Mouse (Mus musculus) limb, embryonic 12.5 days (tissue): Measurements from ENCODE around the gene Ppcs. TPM values are rescaled to one million over a fixed set of nuclear protein-coding genes. Genes with fewer than 3 reads are reported as not detected.

Experiments
- ATAC-seq: fragments of 200-750 bp; cut with Nextera tagmentation; 2 replicates; pipeline ENCODE4 v1.8.0; 2017; ENCODE audit warnings: low read depth, moderate TSS enrichment; ENCODE audit not compliant: insufficient number of reproducible peaks, insufficient read depth, low FRiP score, low TSS enrichment
- H3K27ac ChIP-seq: fragments of 300-500 bp; sonication (generic); 2 replicates; pipeline ENCODE4 v1.5.1; 2016; ENCODE audit warnings: mild to moderate bottlenecking, moderate library complexity
- H3K27me3 ChIP-seq: fragments of 300-500 bp; sonication (generic); 2 replicates; pipeline ENCODE4 v1.6.1; 2016; ENCODE audit warnings: mild to moderate bottlenecking, moderate library complexity
- H3K36me3 ChIP-seq: fragments of 300-500 bp; sonication (generic); 2 replicates; pipeline ENCODE4 v1.6.1; 2016; ENCODE audit warnings: mild to moderate bottlenecking, moderate library complexity
- H3K4me1 ChIP-seq: fragments of 300-500 bp; sonication (generic); replicated peaks from 2 replicates; pipeline ENCODE4 v1.6.1; 2016
- H3K4me2 ChIP-seq: fragments of 300-500 bp; sonication (generic); 2 replicates; pipeline ENCODE4 v1.6.1; 2016; ENCODE audit warnings: mild to moderate bottlenecking, moderate library complexity
- H3K4me3 ChIP-seq: fragments of 300-500 bp; sonication (generic); replicated peaks from 2 replicates; pipeline ENCODE4 v1.5.1; 2016; ENCODE audit warnings: mild to moderate bottlenecking
- H3K9ac ChIP-seq: fragments of 300-500 bp; sonication (generic); replicated peaks from 2 replicates; pipeline ENCODE4 v1.6.1; 2016; ENCODE audit warnings: mild to moderate bottlenecking, moderate library complexity
- H3K9me3 ChIP-seq: fragments of 300-500 bp; sonication (generic); 2 replicates; pipeline ENCODE4 v1.6.1; 2016; ENCODE audit warnings: mild to moderate bottlenecking, moderate library complexity
- WGBS: fragments of 180-500 bp; shearing (Covaris S2); methylation state at CpG from one replicate; pipeline ENCODE4 v1.1.7; 2016; 5-methylcytosine and 5-hydroxymethylcytosine counted together
- polyA plus RNA-seq: library from polyadenylated mRNA; unstranded; fragments of >200 nt; fragmentation: Nextera tagmentation; extraction: Ambion mirVana; gene quantifications from 2 replicates; pipeline ENCODE4 v1.2.1, GENCODE M21; 2016

Ppcs gene
- polyA plus RNA-seq: 34.2 and 36.3 TPM in 2 replicates

GRCm38 (mm10) chr4:119422294-119422964 is at the start of gene Ppcs, which contains the start of gene Zmynd12:
TSS of gene Ppcs (minus strand) at chr4:119422420.
TSS of gene Zmynd12 (plus strand) at chr4:119422814.
- peaks cover 14% of the 10 kb centered on the region for H3K36me3 ChIP-seq
- H3K9ac ChIP-seq: peak within 1 kb of the TSS; percentile 83
- peak within 1 kb of the TSS; percentile 72 for H3K4me3 ChIP-seq
- no peaks in the 10 kb centered on the region for H3K27me3 ChIP-seq
- H3K27ac ChIP-seq: peak within 1 kb of the TSS; percentile 89
- H3K4me2 ChIP-seq: peak within 1 kb of the TSS; percentile 82
- no peaks in the 10 kb centered on the region for H3K9me3 ChIP-seq
- peaks cover 20% of the 10 kb centered on the region for H3K4me1 ChIP-seq
- under 1% methylated on average over 52 of the region's 52 CpGs for WGBS
- ATAC-seq: peak; percentile 92

GRCm38 (mm10) chr4:119467720-119468380 is 45.6 kb upstream of the Ppcs start:
- Histone ChIP-seq H3K9me3 (no peaks in the 10 kb centered on the region), H3K36me3 (no peaks in the 10 kb centered on the region), H3K9ac (no peak overlapping the region), H3K4me1 (peaks cover 14% of the 10 kb centered on the region), H3K4me3 (no peak overlapping the region), H3K27me3 (peaks cover 4% of the 10 kb centered on the region; the same call in 1 of the 2 replicates), H3K27ac (no peak overlapping the region), H3K4me2 (no peak overlapping the region)
- WGBS: 83% methylated on average over 16 of the region's 16 CpGs
- ATAC-seq: no peak

- Histone ChIP-seq H3K4me3 (no peak overlapping the region), H3K9ac (no peak overlapping the region), H3K4me1 (peaks cover 25% of the 10 kb centered on the region), H3K4me2 (no peak overlapping the region), H3K27ac (no peak overlapping the region), H3K27me3 (peaks cover 4% of the 10 kb centered on the region; the same call in 1 of the 2 replicates), H3K9me3 (no peaks in the 10 kb centered on the region), H3K36me3 (no peaks in the 10 kb centered on the region)
- WGBS: 83% methylated on average over 5 of the region's 5 CpGs
- no peak for ATAC-seq
These were observed 43.6 kb upstream of the Ppcs start for GRCm38 (mm10) chr4:119465841-119466240.

- ATAC-seq: no peak
These were observed 41.7 kb upstream of the Ppcs start for GRCm38 (mm10) chr4:119463756-119464419.

GRCm38 (mm10) chr4:119462858-119463755 is 40.9 kb upstream of the Ppcs start:
- H3K27me3 ChIP-seq: peaks cover 4% of the 10 kb centered on the region; the same call in 1 of the 2 replicates
- ATAC-seq: peak; percentile 52; the same call in 1 of the 2 replicates
- H3K4me3 ChIP-seq: no peak overlapping the region
- no peaks in the 10 kb centered on the region for H3K9me3 ChIP-seq
- H3K9ac ChIP-seq: no peak overlapping the region
- WGBS: 42% methylated on average over 11 of the region's 11 CpGs
- no peak overlapping the region for H3K27ac ChIP-seq
- no peaks in the 10 kb centered on the region for H3K36me3 ChIP-seq
- H3K4me1 ChIP-seq: peaks cover 30% of the 10 kb centered on the region
- H3K4me2 ChIP-seq: no peak overlapping the region

More at GRCm38 (mm10) chr4:119463756-119464419, 41.7 kb upstream of the Ppcs start:
- no peak overlapping the region for H3K27ac ChIP-seq
- no peaks in the 10 kb centered on the region for H3K36me3 ChIP-seq
- whole genome bisulfite sequencing: 71% methylated on average over 13 of the region's 13 CpGs
- H3K9me3 ChIP-seq: no peaks in the 10 kb centered on the region
- no peak overlapping the region for H3K4me3 ChIP-seq
- H3K9ac ChIP-seq: no peak overlapping the region
- peaks cover 30% of the 10 kb centered on the region for H3K4me1 ChIP-seq
- H3K27me3 ChIP-seq: peaks cover 4% of the 10 kb centered on the region; the same call in 1 of the 2 replicates
- H3K4me2 ChIP-seq: no peak overlapping the region

GRCm38 (mm10) chr4:119462457-119462856 is 40.2 kb upstream of the Ppcs start:
- 80% methylated on average over 3 of the region's 3 CpGs for WGBS
- no peak for ATAC-seq

GRCm38 (mm10) chr4:119460728-119461141 is 38.5 kb upstream of the Ppcs start:
- no peak overlapping the region for H3K4me3 ChIP-seq
- no peak overlapping the region for H3K4me2 ChIP-seq
- no peaks in the 10 kb centered on the region for H3K36me3 ChIP-seq
- peaks cover 4% of the 10 kb centered on the region; the same call in 1 of the 2 replicates for H3K27me3 ChIP-seq
- H3K27ac ChIP-seq: peak overlapping the region; percentile 64
- WGBS: 24% methylated on average over 8 of the region's 8 CpGs
- no peak overlapping the region for H3K9ac ChIP-seq
- peaks cover 30% of the 10 kb centered on the region for H3K4me1 ChIP-seq
- H3K9me3 ChIP-seq: no peaks in the 10 kb centered on the region
- ATAC-seq: no peak

More at GRCm38 (mm10) chr4:119462457-119462856, 40.2 kb upstream of the Ppcs start:
- no peaks in the 10 kb centered on the region for H3K36me3 ChIP-seq
- peaks cover 4% of the 10 kb centered on the region; the same call in 1 of the 2 replicates for H3K27me3 ChIP-seq
- H3K9me3 ChIP-seq: no peaks in the 10 kb centered on the region
- H3K4me2 ChIP-seq: no peak overlapping the region
- no peak overlapping the region for H3K27ac ChIP-seq
- no peak overlapping the region for H3K4me3 ChIP-seq
- no peak overlapping the region for H3K9ac ChIP-seq
- H3K4me1 ChIP-seq: peaks cover 30% of the 10 kb centered on the region

GRCm38 (mm10) chr4:119460296-119460695 is 38.1 kb upstream of the Ppcs start:
- Histone ChIP-seq H3K4me3 (no peak overlapping the region), H3K9me3 (peaks cover 3% of the 10 kb centered on the region; the same call in 1 of the 2 replicates), H3K4me2 (no peak overlapping the region), H3K4me1 (peaks cover 30% of the 10 kb centered on the region), H3K9ac (no peak overlapping the region), H3K27me3 (peaks cover 3% of the 10 kb centered on the region; the same call in 1 of the 2 replicates), H3K27ac (peak overlapping the region; percentile 64; the same call in 1 of the 2 replicates), H3K36me3 (no peaks in the 10 kb centered on the region)
- WGBS: 65% methylated on average over 5 of the region's 5 CpGs
- ATAC-seq: no peak

GRCm38 (mm10) chr4:119453533-119453932 is 31.3 kb upstream of the Ppcs start:
- H3K27ac ChIP-seq: no peak overlapping the region
- no peak overlapping the region for H3K4me2 ChIP-seq
- H3K9me3 ChIP-seq: peaks cover 5% of the 10 kb centered on the region; the same call in 1 of the 2 replicates
- no peak overlapping the region for H3K9ac ChIP-seq
- 28% methylated on average over 6 of the region's 6 CpGs for WGBS
- no peak for ATAC-seq
- H3K27me3 ChIP-seq: no peaks in the 10 kb centered on the region
- peaks cover 5% of the 10 kb centered on the region; the same call in 1 of the 2 replicates for H3K4me1 ChIP-seq
- H3K36me3 ChIP-seq: no peaks in the 10 kb centered on the region
- no peak overlapping the region for H3K4me3 ChIP-seq

- Histone ChIP-seq H3K27me3 (no peaks in the 10 kb centered on the region), H3K4me3 (no peak overlapping the region), H3K27ac (no peak overlapping the region), H3K9me3 (peaks cover 5% of the 10 kb centered on the region; the same call in 1 of the 2 replicates), H3K4me1 (peaks cover 5% of the 10 kb centered on the region; the same call in 1 of the 2 replicates), H3K9ac (no peak overlapping the region), H3K36me3 (no peaks in the 10 kb centered on the region), H3K4me2 (no peak overlapping the region)
- WGBS: 67% methylated on average over 5 of the region's 5 CpGs
- no peak for ATAC-seq
These were observed 30.9 kb upstream of the Ppcs start for GRCm38 (mm10) chr4:119453128-119453527.
